Mouse (Mus musculus) layer of hippocampus, postnatal 36 days (tissue): ENCODE results near the gene Elmod1. TPM values are rescaled to one million over a fixed set of nuclear protein-coding genes. Genes with fewer than 3 reads are reported as not detected.
"Not testable (repeated sequence)": the region's sequence is repeated elsewhere in the genome, so short reads cannot be mapped to it uniquely, and the experiment has no call there.

Source experiments
- DNase-seq, 2 experiments: peaks; one replicate each; pipeline ENCODE4 v3.0.0; 2022
- total RNA-seq, 2 experiments: library from RNA; stranded (reverse); gene quantifications; 2 replicates each; pipeline ENCODE4 v1.2.3; 2021

The Elmod1 gene
- total RNA-seq: 100 to 1,000 TPM; 231 to 234 TPM

GRCm38 (mm10) chr9:53975122-53975518, at the start of gene Elmod1:
Gene Elmod1 (minus strand): TSS chr9:53975301.
- peak; percentile 75 to 81 for DNase-seq

DNA sequence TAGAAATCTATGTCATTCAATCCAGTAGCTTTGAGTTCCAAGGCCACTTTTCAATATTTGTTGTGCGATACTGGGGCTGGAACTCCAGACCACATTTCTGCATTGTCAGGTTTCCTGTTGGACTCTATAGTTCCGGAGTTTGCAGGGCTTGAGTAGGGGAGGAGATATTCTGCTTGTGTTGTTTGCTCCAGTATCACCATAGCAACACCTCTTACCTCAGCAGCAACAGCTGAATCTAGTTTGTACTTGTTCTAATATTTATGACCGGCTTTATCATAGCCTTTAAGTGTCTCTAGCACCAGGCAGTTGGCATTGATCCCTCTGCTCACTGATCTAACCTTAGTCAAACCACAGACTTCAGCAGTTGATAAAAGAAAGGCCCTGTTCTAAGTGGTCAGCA, 47.7 kb upstream of the Elmod1 start:
- no peak for DNase-seq

- DNase-seq: no peak
Measured at GRCm38 (mm10) chr9:53994528-53994927, 19.4 kb upstream of the Elmod1 start.

- not testable (repeated sequence) for DNase-seq
Measured at GRCm38 (mm10) chr9:53992567-53992966, 17.5 kb upstream of the Elmod1 start.

DNA sequence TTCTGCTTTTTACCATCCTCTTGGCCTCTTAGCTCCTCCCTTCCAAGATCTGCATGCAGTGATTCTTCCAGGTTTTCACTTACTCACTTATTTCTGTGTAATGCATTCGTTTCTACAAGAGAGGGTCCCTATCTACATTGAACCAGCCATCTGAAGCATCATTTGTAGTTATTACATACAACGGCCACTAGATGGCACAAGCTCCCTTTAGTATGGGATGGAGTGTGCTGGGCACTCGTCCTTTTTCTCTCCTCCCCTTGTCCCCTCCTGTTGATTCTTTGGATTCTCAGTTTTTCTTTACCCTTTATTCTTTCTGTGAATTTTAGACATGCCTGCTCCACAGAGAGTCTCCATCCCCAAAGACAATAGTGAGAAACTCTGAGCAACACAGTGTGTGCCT, 15.8 kb upstream of the Elmod1 start:
- peak in 1 of 2 experiments; percentile 27 for DNase-seq

- DNase-seq: peak in 1 of 2 experiments; percentile 45
Measured at GRCm38 (mm10) chr9:53986972-53987371, 11.9 kb upstream of the Elmod1 start.

DNA sequence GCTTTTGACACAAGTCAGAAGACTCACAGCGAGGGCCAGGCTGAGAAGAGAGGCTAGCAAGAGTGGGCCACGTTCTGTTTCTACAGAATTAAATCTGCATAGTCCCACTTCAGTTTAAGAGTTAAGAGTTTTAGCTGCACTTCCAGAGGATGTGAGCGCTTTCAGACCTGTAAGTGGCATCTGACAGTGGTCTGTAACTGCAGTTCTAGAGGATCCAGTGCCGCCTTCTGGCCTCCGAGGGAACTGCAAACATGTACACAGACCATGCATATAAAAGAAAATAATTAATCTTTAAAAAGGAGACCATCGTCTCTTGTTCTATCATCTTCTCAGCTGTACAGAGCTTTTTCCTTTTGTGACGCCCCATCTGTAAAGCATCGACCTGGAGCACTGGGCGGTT, 9.8 kb upstream of the Elmod1 start:
- no peak for DNase-seq

DNA sequence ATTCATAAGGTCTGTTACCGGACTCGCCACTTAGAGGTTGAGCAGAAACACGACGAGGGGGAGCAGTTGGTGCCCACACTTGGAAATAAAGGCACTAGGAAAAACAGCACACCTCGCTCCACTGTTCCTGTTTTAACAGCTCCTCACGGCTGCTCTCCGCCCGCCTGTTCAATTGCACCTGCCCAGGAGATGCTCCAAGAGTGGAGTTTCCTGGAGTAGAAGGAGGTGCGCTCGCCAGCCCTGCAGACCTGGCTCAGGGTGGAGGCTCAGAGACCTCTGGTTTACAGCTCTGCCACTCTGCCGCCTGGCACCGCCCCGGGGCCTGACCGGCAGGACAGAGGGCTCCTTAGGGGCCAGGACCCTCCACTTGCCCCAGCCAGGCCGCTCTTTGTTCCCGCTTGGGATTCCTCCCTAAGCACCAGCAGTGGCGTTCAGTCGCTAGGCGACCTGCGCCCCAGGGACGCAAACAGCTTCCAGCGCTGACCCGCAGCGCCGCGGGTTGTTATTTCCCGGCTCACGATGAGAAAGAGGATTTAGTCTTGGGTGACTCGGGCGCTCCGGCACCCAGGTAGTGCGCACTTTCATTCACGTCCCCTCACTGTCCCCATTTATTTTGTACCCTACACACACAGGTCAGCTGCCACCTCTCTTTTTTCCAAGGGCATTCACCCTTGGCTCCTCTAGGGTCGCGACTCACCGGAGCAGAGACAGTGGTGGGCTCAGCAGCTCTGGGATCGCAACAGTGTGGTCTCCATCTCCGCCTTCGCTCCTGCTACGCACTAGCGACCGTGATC, 576 bp downstream of the Elmod1 start:
- DNase-seq: peak; percentile 35 to 50

DNA sequence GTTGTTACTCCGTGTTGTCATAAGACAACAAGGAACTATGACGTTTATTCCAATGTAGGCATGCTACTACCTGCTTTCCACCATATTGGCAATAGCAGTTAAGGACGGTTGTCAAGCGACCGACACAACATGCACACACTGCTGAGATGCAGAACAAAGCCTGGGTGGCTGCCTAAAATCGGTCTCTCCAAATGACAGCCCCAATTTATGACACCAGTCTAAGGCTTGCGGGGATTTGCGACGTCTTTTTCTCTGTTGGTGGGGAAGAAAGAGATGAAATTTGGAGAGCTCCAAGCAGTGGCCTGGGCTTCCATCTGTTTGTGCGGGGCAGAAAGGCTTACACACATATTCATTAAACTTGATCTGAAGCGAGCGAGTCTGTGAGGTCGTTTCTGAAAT, 1.2 kb downstream of the Elmod1 start:
- peak; percentile 40 to 43 for DNase-seq

- peak in 1 of 2 experiments; percentile 15 for DNase-seq
Measured at GRCm38 (mm10) chr9:53973241-53973640, 1.9 kb downstream of the Elmod1 start.

DNA sequence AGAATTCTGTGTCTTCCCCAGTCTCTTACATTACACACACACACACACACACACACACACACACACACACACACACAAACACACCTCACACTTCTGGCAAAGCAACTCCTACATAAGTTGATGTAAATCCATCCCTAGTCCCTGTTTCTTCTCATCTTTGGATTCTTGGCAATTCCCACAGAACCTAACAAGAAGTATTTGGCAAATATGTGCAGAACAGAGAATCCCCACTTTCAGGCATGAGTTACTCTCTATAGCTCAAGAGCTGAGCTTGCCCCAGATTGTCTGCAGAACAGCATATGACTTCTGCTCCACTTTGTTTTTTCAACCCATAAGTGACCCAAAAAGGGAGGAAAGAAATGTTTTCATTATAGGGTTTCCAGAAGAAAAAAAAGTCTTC, 2.7 kb downstream of the Elmod1 start:
- DNase-seq: no peak

DNA sequence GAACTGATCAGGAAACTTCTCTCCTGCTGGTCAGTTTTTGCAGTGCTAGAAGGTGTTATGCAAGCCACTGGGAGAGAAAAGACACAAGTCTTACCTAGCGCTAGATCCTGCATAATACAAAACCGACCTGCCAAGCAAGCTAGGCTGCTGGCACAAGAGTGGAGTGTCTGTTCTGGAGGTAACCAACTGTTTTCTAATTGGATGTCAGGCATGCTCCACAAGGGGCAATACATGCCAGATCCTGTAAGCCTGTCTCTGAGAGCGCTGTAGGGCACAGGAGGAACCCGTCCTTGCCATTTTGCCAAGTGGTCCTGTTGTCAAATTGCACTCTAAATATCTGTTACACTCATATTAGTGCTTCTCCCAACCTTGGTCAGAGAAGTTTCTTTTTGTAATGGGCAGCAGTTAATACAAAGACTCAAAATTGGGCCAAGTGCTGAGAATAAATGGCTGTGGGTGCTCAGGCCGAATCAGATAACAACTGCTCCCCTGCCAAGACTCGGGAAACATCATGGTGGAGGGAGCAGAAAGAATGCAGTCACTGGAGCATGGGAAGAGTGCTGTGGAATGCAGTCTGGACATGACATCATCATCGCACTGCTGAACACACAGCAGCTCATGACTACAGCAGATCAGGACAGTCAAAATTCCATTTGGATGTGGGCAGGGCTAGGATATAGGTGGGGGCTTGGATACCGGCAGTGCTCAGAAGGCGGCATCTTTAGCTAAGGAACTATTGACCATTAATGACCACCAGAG, 7.3 kb downstream of the Elmod1 start:
- DNase-seq: no peak

- DNase-seq: no peak
Measured at GRCm38 (mm10) chr9:53957021-53957420, 18.1 kb downstream of the Elmod1 start.

- no peak for DNase-seq
Measured at GRCm38 (mm10) chr9:53954853-53955252, 20.2 kb downstream of the Elmod1 start.

GRCm38 (mm10) chr9:53947463-53947862, 27.6 kb downstream of the Elmod1 start:
- no peak for DNase-seq

- no peak for DNase-seq
Measured at GRCm38 (mm10) chr9:53938555-53938954, 36.5 kb downstream of the Elmod1 start.

DNA sequence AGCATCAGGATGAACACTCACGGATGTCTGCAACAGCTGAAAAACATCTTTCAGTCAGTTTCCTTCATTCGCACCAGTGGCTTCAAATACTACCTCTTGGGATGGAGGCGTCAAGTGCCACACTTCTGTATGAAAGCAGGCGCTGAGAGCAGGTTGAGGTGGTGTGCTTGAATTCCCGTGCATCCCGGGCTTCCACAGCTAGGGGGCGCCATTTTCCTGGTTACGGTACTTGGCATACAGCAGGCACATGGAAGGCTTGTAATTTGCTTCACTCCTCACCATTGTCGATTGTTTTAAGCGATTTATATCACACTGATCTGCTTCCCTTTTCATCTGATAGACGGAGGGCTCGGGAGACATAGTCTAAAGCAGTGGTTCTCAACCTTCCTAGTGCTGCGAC, 40.9 kb downstream of the Elmod1 start:
- peak; percentile 66 to 68 for DNase-seq

DNA sequence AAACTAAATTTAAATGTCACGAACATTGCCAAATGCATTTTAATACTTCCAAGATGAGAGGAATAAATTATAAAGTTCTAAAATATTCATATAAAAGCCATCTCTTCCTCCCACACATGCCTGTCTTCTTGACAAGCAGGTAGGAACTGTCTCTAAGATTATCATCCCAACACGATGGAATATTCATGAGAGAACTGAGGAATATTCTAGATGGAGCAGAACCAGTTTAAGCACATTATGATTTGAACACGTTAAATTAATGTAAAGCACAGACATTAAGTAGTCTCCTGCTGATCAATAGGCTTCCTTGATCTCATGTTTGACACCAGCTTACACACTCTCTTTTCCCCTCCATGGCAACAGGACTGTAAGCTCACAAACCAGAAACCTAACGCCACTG, 41.7 kb downstream of the Elmod1 start:
- DNase-seq: no peak

- no peak for DNase-seq
Measured at GRCm38 (mm10) chr9:53930906-53931305, 44.2 kb downstream of the Elmod1 start.

DNA sequence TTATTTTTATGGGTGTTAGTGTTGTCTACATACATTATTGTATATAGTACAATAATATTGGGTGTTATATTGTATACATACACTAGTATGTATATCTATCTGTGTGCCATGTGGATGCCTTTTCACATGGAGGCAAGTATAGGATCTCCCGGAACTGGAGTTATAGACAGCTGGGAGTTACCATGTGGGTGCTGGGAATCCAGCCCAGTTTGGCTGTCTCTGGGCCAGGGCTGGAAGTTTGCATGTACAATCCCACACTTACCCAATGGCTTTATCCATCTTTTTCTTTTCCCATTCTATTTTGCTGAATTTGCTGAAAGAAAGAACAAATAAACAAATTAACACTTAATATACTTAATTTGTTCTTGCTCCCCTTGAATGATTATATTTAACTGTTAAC, 54.0 kb downstream of the Elmod1 start:
- DNase-seq: no peak

DNA sequence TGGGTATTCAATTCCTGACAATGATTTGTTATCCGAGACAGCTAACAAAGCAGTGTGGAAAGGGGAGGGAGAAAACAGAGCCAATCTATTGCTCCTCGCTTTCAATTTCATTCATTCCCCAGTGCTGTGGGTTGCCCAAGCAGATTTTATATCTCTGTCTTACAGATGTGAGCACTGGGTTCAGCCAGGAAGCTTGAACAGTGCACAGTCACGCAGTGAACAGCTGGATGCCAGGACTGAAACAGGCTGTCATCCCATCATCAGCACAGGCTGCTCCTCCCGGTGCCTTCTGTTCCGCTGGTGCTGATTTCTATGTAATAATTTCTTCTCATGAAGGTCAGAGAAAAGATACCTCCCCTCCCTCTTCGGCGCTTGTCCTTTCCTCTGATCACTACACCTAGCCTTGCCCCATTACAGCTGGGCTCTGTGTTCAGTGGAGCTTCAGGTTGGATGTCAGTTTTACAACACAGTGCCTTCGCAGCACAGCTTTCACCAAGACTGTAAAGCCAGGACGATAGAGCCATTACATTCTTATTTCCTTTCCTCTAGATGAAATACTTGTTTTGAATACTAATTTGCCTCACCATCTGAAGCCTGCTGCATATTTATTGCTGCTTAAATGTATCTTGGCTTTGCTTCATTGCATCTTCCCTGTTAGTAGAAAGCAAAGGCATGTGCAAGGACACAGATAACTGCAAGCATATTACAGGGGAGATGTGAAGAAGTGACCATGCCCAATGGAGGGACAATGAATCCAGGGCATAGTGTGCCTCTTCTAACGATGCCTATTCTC, 59.0 kb downstream of the Elmod1 start:
- DNase-seq: peak in 1 of 2 experiments; percentile 33

GRCm38 (mm10) chr9:53910823-53911222, 64.3 kb downstream of the Elmod1 start:
- no peak for DNase-seq

GRCm38 (mm10) chr9:53910331-53910730, 64.8 kb downstream of the Elmod1 start:
- no peak for DNase-seq
